Mouse (Mus musculus): ENCODE measurements around the gene Pard3b.

DNA sequence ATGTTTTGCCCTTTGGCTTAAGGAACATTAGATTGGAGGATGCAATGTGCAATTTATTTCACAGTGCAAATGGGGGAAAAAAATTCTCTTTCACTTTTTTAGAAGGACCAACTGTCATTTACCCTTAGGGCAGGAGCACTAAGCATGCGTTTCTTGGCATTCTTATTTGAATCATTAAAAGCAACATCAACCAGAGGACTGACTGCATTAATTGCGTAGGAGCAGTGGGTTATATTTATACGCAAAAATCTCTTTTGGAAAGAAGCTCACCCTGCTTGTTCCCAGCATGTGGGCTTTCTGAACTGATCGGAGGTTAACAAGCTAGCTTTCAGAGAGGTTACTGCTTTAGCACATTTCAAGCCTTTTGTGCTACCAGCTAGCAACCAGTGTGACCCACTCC lies 705.7 kb downstream of the Pard3b start:
- TF ChIP-seq GATA1 (IDR thresholded peaks at IDR 0.05; ENCODE audit: borderline replicate concordance, low read length), result no peak
- no peak for TF ChIP-seq FLI1 (IDR thresholded peaks at IDR 0.05; ENCODE audit: low read length)

All from megakaryocyte, embryonic 14.5 days (primary cell).